Mouse (Mus musculus) kidney, embryonic 15.5 days (tissue): ENCODE data around the gene Nhlrc2. TPM values are rescaled to one million over a fixed set of nuclear protein-coding genes. Genes with fewer than 3 reads are reported as not detected.
"Not testable (repeated sequence)": the region's sequence is repeated elsewhere in the genome, so short reads cannot be mapped to it uniquely, and the experiment has no call there.

Source experiments
- ATAC-seq: fragments of 200-750 bp; cut with Nextera tagmentation; replicated peaks from 2 replicates; pipeline ENCODE4 v1.8.0; 2017; ENCODE audit warnings: moderate TSS enrichment; ENCODE audit not compliant: low FRiP score
- H3K27ac ChIP-seq: fragments of 300-500 bp; sonication (generic); 2 replicates; pipeline ENCODE4 v1.5.1; 2015; ENCODE audit warnings: mild to moderate bottlenecking, inconsistent platforms
- H3K27me3 ChIP-seq: fragments of 300-500 bp; sonication (generic); 2 replicates; pipeline ENCODE4 v1.6.1; 2015; ENCODE audit warnings: inconsistent platforms
- H3K36me3 ChIP-seq: fragments of 300-500 bp; sonication (generic); 2 replicates; pipeline ENCODE4 v1.6.1; 2015; ENCODE audit warnings: inconsistent platforms
- H3K4me1 ChIP-seq: fragments of 300-500 bp; sonication (generic); 2 replicates; pipeline ENCODE4 v1.6.1; 2015; ENCODE audit warnings: inconsistent platforms
- H3K4me2 ChIP-seq: fragments of 300-500 bp; sonication (generic); 2 replicates; pipeline ENCODE4 v1.6.1; 2015; ENCODE audit warnings: moderate library complexity, mild to moderate bottlenecking, inconsistent platforms
- H3K4me3 ChIP-seq: fragments of 300-500 bp; sonication (generic); replicated peaks from 2 replicates; pipeline ENCODE4 v1.5.1; 2015; ENCODE audit warnings: mild to moderate bottlenecking, inconsistent platforms
- H3K9ac ChIP-seq: fragments of 300-500 bp; sonication (generic); 2 replicates; pipeline ENCODE4 v1.6.1; 2015; ENCODE audit warnings: mild to moderate bottlenecking, inconsistent platforms
- H3K9me3 ChIP-seq: fragments of 300-500 bp; sonication (generic); replicated peaks from 2 replicates; pipeline ENCODE4 v1.6.1; 2016; ENCODE audit warnings: inconsistent platforms
- WGBS: fragments of 180-500 bp; shearing (Covaris S2); methylation state at CpG from one replicate; pipeline ENCODE4 v1.1.7; 2015; ENCODE audit warnings: mixed read lengths; 5-methylcytosine and 5-hydroxymethylcytosine counted together
- polyA plus RNA-seq: library from polyadenylated mRNA; unstranded; fragments of >200 nt; fragmentation: Nextera tagmentation; extraction: Ambion mirVana; gene quantifications from 2 replicates; pipeline ENCODE4 v1.2.1, GENCODE M21; 2015

Nhlrc2 gene
- polyA plus RNA-seq = 15.2 and 16.0 TPM in 2 replicates

GRCm38 (mm10) chr19:56548230-56549032 is at the start of gene Nhlrc2:
Nhlrc2 (plus strand) TSS chr19:56548261.
- Histone ChIP-seq H3K27ac (peak within 1 kb of the TSS; percentile 97), H3K36me3 (peaks cover 38% of the 10 kb centered on the region), H3K4me1 (peaks cover 23% of the 10 kb centered on the region), H3K4me2 (peak within 1 kb of the TSS; percentile 86), H3K27me3 (no peaks in the 10 kb centered on the region), H3K9me3 (no peaks in the 10 kb centered on the region), H3K4me3 (peak within 1 kb of the TSS; percentile 81), H3K9ac (peak within 1 kb of the TSS; percentile 90)
- WGBS = under 1% methylated on average over 69 of the region's 69 CpGs
- peak; percentile 93 for ATAC-seq

GRCm38 (mm10) chr19:56503069-56503468 is 45.0 kb upstream of the Nhlrc2 start:
- H3K9ac ChIP-seq, H3K36me3 ChIP-seq, H3K4me3 ChIP-seq, H3K9me3 ChIP-seq, ATAC-seq, H3K4me2 ChIP-seq, H3K27ac ChIP-seq, H3K27me3 ChIP-seq, H3K4me1 ChIP-seq: not testable (repeated sequence)
- WGBS = no CpG with 5 or more reads among the region's 5 CpGs

GRCm38 (mm10) chr19:56503525-56503924 is 44.5 kb upstream of the Nhlrc2 start:
- not testable (repeated sequence) for H3K4me1 ChIP-seq, H3K27ac ChIP-seq, H3K9me3 ChIP-seq, H3K36me3 ChIP-seq, ATAC-seq, H3K4me3 ChIP-seq, H3K4me2 ChIP-seq, H3K27me3 ChIP-seq, H3K9ac ChIP-seq
- no CpG with 5 or more reads among the region's 5 CpGs for WGBS

- H3K9me3 ChIP-seq, H3K4me2 ChIP-seq, H3K9ac ChIP-seq, H3K36me3 ChIP-seq, H3K27me3 ChIP-seq, H3K4me1 ChIP-seq, ATAC-seq, H3K27ac ChIP-seq, H3K4me3 ChIP-seq: not testable (repeated sequence)
- no CpG with 5 or more reads among the region's 4 CpGs for WGBS
Measured at GRCm38 (mm10) chr19:56511207-56511606, 36.9 kb upstream of the Nhlrc2 start.

- not testable (repeated sequence) for H3K36me3 ChIP-seq, H3K27ac ChIP-seq, H3K4me1 ChIP-seq, H3K4me2 ChIP-seq, H3K9ac ChIP-seq, ATAC-seq, H3K27me3 ChIP-seq, H3K4me3 ChIP-seq, H3K9me3 ChIP-seq
- no CpG with 5 or more reads among the region's 2 CpGs for WGBS
Measured at GRCm38 (mm10) chr19:56513527-56513926, 34.5 kb upstream of the Nhlrc2 start.

GRCm38 (mm10) chr19:56519408-56519807 is 28.7 kb upstream of the Nhlrc2 start:
- H3K4me3 ChIP-seq, H3K9me3 ChIP-seq, H3K9ac ChIP-seq, H3K4me2 ChIP-seq, H3K27ac ChIP-seq, H3K4me1 ChIP-seq, H3K27me3 ChIP-seq, ATAC-seq, H3K36me3 ChIP-seq: not testable (repeated sequence)
- WGBS = no CpG with 5 or more reads among the region's 7 CpGs

- H3K9me3 ChIP-seq, H3K27ac ChIP-seq, H3K4me3 ChIP-seq, H3K4me2 ChIP-seq, H3K9ac ChIP-seq, H3K4me1 ChIP-seq, H3K27me3 ChIP-seq, ATAC-seq: not testable (repeated sequence)
- peaks cover 22% of the 10 kb centered on the region for H3K36me3 ChIP-seq
- WGBS = no CpG with 5 or more reads among the region's 11 CpGs
Measured at GRCm38 (mm10) chr19:56530529-56530928, 17.5 kb upstream of the Nhlrc2 start.

- ATAC-seq = no peak
- Histone ChIP-seq H3K36me3 (peaks cover 29% of the 10 kb centered on the region), H3K4me3 (no peak overlapping the region), H3K9ac (no peak overlapping the region), H3K4me2 (no peak overlapping the region), H3K9me3 (no peaks in the 10 kb centered on the region), H3K4me1 (no peaks in the 10 kb centered on the region), H3K27ac (no peak overlapping the region), H3K27me3 (no peaks in the 10 kb centered on the region)
- WGBS = 91% methylated on average over 12 of the region's 12 CpGs
Measured at GRCm38 (mm10) chr19:56531251-56531650, 16.8 kb upstream of the Nhlrc2 start.

- Histone ChIP-seq H3K9ac (no peak overlapping the region), H3K4me2 (no peak overlapping the region), H3K9me3 (no peaks in the 10 kb centered on the region), H3K36me3 (peaks cover 47% of the 10 kb centered on the region), H3K27me3 (no peaks in the 10 kb centered on the region), H3K4me3 (no peak overlapping the region), H3K4me1 (no peaks in the 10 kb centered on the region), H3K27ac (no peak overlapping the region)
- no peak for ATAC-seq
- WGBS = 87% methylated on average over 14 of the region's 14 CpGs
Measured at GRCm38 (mm10) chr19:56533291-56534071, 14.6 kb upstream of the Nhlrc2 start.

GRCm38 (mm10) chr19:56534337-56534736 is 13.7 kb upstream of the Nhlrc2 start:
- H3K4me2 ChIP-seq = no peak overlapping the region
- H3K9ac ChIP-seq = no peak overlapping the region
- H3K27ac ChIP-seq = no peak overlapping the region
- no peaks in the 10 kb centered on the region for H3K4me1 ChIP-seq
- no peaks in the 10 kb centered on the region for H3K27me3 ChIP-seq
- H3K4me3 ChIP-seq = no peak overlapping the region
- WGBS = 84% methylated on average over 3 of the region's 3 CpGs
- ATAC-seq = no peak
- H3K9me3 ChIP-seq = no peaks in the 10 kb centered on the region
- H3K36me3 ChIP-seq = peaks cover 52% of the 10 kb centered on the region

GRCm38 (mm10) chr19:56535064-56535463 is 13.0 kb upstream of the Nhlrc2 start:
- Histone ChIP-seq H3K9ac (no peak overlapping the region), H3K27ac (no peak overlapping the region), H3K4me3 (no peak overlapping the region), H3K4me1 (no peaks in the 10 kb centered on the region), H3K36me3 (peaks cover 54% of the 10 kb centered on the region), H3K27me3 (no peaks in the 10 kb centered on the region), H3K9me3 (no peaks in the 10 kb centered on the region), H3K4me2 (no peak overlapping the region)
- no peak for ATAC-seq
- 84% methylated on average over 9 of the region's 9 CpGs for WGBS

GRCm38 (mm10) chr19:56535765-56536164 is 12.3 kb upstream of the Nhlrc2 start:
- Histone ChIP-seq H3K36me3 (peaks cover 61% of the 10 kb centered on the region), H3K9ac (no peak overlapping the region), H3K4me2 (no peak overlapping the region), H3K27ac (no peak overlapping the region), H3K9me3 (no peaks in the 10 kb centered on the region), H3K27me3 (no peaks in the 10 kb centered on the region), H3K4me3 (no peak overlapping the region), H3K4me1 (no peaks in the 10 kb centered on the region)
- no peak for ATAC-seq
- 86% methylated on average over 9 of the region's 9 CpGs for WGBS
